Mouse (Mus musculus) stomach, embryonic 16.5 days (tissue): Measurements from ENCODE around the gene Snrpb. TPM values are rescaled to one million over a fixed set of nuclear protein-coding genes. Genes with fewer than 3 reads are reported as not detected.

ENCODE experiments used
- ATAC-seq: fragments of 200-750 bp; cut with Nextera tagmentation; 2 replicates; pipeline ENCODE4 v1.8.0; 2017; ENCODE audit warnings: moderate number of reproducible peaks, moderate TSS enrichment; ENCODE audit not compliant: insufficient read depth, low FRiP score
- H3K27ac ChIP-seq: fragments of 300-500 bp; sonication (generic); 2 replicates; pipeline ENCODE4 v1.5.1; 2014; ENCODE audit warnings: low read length
- H3K27me3 ChIP-seq: fragments of 300-500 bp; sonication (generic); 2 replicates; pipeline ENCODE4 v1.6.1; 2014; ENCODE audit warnings: low read length, control low read depth, mixed read lengths; ENCODE audit not compliant: control insufficient read depth, insufficient read depth
- H3K36me3 ChIP-seq: fragments of 300-500 bp; sonication (generic); 2 replicates; pipeline ENCODE4 v1.6.1; 2014; ENCODE audit warnings: low read length; ENCODE audit not compliant: control insufficient read depth, insufficient read depth
- H3K4me1 ChIP-seq: fragments of 300-500 bp; sonication (generic); 2 replicates; pipeline ENCODE4 v1.6.1; 2014; ENCODE audit warnings: low read length, control low read depth, mixed read lengths; ENCODE audit not compliant: control insufficient read depth, insufficient read depth
- H3K4me2 ChIP-seq: fragments of 300-500 bp; sonication (generic); 2 replicates; pipeline ENCODE4 v1.6.1; 2014; ENCODE audit warnings: low read depth, low read length, mixed read lengths
- H3K4me3 ChIP-seq: fragments of 300-500 bp; sonication (generic); replicated peaks from 2 replicates; pipeline ENCODE4 v1.5.1; 2014; ENCODE audit warnings: mild to moderate bottlenecking, low read length
- H3K9ac ChIP-seq: fragments of 300-500 bp; sonication (generic); 2 replicates; pipeline ENCODE4 v1.6.1; 2014; ENCODE audit warnings: low read length
- H3K9me3 ChIP-seq: fragments of 300-500 bp; sonication (generic); replicated peaks from 2 replicates; pipeline ENCODE4 v1.6.1; 2016; ENCODE audit warnings: low read length, control low read depth; ENCODE audit not compliant: control insufficient read depth
- WGBS: fragments of 180-500 bp; shearing (Covaris S2); extraction: QIAGEN DNeasy Blood & Tissue Kit; methylation state at CpG from one replicate; pipeline ENCODE4 v1.1.7; 2014; 5-methylcytosine and 5-hydroxymethylcytosine counted together
- polyA plus RNA-seq: library from polyadenylated mRNA; unstranded; fragments of >200 nt; fragmentation: Nextera tagmentation; extraction: Ambion mirVana; gene quantifications from 2 replicates; pipeline ENCODE4 v1.2.1, GENCODE M21; 2015

Snrpb gene
- 475 and 486 TPM in 2 replicates for polyA plus RNA-seq

DNA sequence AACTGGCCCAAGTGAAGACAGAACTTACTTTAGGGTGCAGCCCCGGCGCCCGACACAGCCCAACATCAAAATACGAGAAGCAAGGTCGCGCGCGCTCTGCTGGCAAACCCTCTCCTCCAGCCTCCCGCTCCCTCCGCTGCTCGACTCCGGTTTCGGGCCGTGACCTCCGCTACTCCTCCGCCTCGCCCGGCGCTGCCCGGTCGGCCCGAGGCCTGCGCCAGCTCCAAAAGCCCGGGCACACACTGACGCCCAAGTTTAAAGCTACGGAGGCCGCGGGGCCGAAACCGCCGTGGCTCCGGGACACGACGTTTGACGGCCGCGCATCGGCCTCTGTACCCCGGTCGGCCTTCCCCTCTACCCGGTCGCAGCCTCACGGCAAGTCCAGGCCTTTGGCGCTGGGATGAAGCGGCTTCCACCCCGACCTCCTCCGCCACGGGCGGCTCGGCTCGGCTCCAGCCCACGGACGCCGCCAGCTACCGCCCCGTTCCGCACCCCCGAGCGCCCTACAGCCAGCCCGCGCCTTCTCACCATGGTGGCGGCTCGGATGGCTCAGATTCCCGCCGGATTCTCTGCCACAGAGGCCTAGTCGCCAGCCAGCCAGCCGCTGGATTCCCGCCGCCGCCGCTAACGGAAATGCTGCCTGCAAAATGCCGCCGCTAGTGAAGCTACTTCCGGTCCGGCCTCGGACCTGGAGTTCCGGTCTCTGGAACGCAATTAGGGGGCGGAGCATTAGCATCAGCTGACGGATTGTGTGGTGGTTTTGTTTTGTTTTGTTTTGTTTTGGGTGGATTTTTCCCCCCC is at the start of gene Snrpb:
Gene Snrpb (minus strand): TSS at position 698 of the 801 bp plus-strand sequence.
- Histone ChIP-seq H3K4me1 (peaks cover 18% of the 10 kb centered on the region), H3K4me3 (peak within 1 kb of the TSS; percentile 88), H3K9me3 (no peaks in the 10 kb centered on the region), H3K9ac (peak within 1 kb of the TSS; percentile 99), H3K27ac (peak within 1 kb of the TSS; percentile 86), H3K27me3 (no peaks in the 10 kb centered on the region), H3K36me3 (peaks cover 20% of the 10 kb centered on the region), H3K4me2 (peak within 1 kb of the TSS; percentile 87)
- under 1% methylated on average over 81 of the region's 81 CpGs for WGBS
- peak; percentile 90 for ATAC-seq

DNA sequence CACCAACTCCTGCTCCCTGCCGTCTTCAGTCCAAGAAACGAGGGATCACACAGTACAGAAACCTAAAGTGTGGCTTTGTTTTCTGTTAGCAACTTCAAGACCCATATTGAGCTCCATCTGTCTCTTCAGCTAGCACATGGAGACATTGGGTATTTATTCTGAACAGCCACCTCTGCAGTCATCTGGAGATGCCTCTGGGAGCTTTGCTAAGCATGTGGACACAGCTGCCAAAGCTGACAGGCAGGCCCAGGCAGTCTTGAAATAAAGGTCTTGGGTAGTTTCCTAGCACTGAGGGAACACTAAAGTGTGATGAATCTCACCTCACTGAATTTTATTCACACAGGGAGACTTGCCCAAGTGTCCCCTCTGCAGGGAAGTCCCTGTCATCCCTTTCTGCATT is 32.4 kb upstream of the Snrpb start:
- H3K36me3 ChIP-seq: no peaks in the 10 kb centered on the region
- ATAC-seq: no peak
- no peaks in the 10 kb centered on the region for H3K4me1 ChIP-seq
- no peak overlapping the region for H3K4me2 ChIP-seq
- H3K4me3 ChIP-seq: no peak overlapping the region
- H3K27ac ChIP-seq: no peak overlapping the region
- H3K9me3 ChIP-seq: no peaks in the 10 kb centered on the region
- no peaks in the 10 kb centered on the region for H3K27me3 ChIP-seq
- no peak overlapping the region for H3K9ac ChIP-seq
- WGBS: 73% methylated on average over 2 of the region's 2 CpGs

DNA sequence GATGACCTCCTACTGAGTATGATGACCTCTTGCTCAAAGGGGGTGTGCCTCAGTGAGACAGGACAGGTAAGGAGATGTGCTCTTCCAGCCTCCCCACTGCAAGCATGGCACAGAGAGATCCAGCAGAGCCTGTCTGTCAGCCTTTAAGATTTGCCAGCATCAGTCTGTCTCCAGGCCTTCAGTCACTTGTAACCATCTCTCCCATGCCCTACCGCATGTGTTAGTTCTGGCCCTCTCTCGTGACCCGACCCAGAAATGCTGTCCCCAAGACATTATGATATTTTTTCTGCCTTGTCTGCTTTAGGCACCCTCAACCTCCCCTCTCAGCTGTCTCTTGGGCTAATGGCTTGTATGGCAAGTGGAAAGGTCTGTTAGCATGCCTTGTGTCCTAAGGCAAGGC is 30.4 kb upstream of the Snrpb start:
- Histone ChIP-seq H3K4me2 (no peak overlapping the region), H3K36me3 (no peaks in the 10 kb centered on the region), H3K4me1 (no peaks in the 10 kb centered on the region), H3K27me3 (no peaks in the 10 kb centered on the region), H3K27ac (no peak overlapping the region), H3K4me3 (no peak overlapping the region), H3K9me3 (no peaks in the 10 kb centered on the region), H3K9ac (no peak overlapping the region)
- no peak for ATAC-seq
- 94% methylated on average over 3 of the region's 3 CpGs for WGBS

DNA sequence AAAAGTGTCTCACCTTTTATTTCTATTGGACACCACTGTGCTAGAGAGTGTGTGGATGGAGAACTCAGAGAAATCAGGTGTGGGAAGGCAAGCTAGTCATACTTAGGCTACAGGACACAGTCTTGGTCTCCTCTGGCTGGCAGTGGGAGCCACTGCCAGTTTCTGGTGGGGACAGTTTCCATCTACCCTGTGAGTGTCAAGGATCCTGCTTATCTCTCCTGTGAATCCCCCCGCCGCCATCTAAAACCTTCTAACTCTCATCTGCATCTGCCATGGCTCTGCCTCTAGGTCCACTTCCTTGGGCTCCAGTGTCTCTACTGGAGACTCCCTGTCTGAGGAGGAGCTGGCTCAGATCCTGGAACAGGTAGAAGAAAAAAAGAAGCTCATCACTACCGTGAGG is 28.8 kb upstream of the Snrpb start:
- no peak for ATAC-seq

DNA sequence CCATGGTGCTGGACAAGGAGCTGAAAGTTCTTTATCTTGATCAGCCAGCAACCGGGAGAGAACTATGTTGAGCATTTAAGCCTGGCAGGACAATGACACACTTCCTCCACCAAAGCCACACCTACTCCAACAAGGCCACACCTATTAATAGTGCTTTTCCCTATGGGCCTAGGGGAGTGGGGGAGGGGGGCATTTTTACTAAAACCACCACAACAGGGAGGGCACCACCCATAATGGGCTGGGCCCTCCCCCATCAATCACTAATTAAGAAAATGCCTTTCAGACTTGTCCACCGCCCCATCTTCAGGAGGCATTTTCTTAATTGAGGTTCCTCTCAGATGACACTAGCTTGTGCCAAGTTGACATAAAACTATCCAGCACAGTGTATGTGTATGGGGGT is 28.2 kb upstream of the Snrpb start:
- Histone ChIP-seq H3K4me2 (no peak overlapping the region), H3K27ac (no peak overlapping the region), H3K4me1 (no peaks in the 10 kb centered on the region), H3K27me3 (no peaks in the 10 kb centered on the region), H3K9ac (no peak overlapping the region), H3K36me3 (no peaks in the 10 kb centered on the region), H3K9me3 (no peaks in the 10 kb centered on the region), H3K4me3 (no peak overlapping the region)
- 72% methylated on average over 2 of the region's 2 CpGs for WGBS
- no peak for ATAC-seq

More for the DNA sequence above, 28.8 kb upstream of the Snrpb start:
- 86% methylated on average over 3 of the region's 3 CpGs for WGBS
- no peak overlapping the region for H3K4me2 ChIP-seq
- H3K9me3 ChIP-seq: no peaks in the 10 kb centered on the region
- no peak overlapping the region for H3K4me3 ChIP-seq
- H3K4me1 ChIP-seq: no peaks in the 10 kb centered on the region
- no peak overlapping the region for H3K9ac ChIP-seq
- no peaks in the 10 kb centered on the region for H3K27me3 ChIP-seq
- no peaks in the 10 kb centered on the region for H3K36me3 ChIP-seq
- H3K27ac ChIP-seq: no peak overlapping the region

DNA sequence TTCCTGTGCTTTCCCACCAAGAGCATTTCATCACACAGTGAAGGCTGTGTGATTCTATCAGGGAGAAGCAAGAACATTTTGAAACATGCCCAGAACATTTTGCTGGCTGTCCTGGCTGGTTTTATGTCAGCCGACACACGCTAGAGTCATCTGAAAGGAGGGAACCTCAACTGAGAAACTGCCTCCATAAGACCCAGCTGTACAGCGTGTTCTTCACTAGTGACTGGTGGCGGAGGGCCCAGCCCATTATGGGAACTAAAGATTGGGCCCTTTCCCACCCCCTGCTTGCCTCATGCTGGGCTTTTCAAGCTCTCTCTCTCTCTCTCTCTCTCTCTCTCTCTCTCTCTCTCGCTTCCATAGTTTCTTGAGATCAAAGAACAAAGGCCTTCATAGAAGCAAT is 21.8 kb upstream of the Snrpb start:
- Histone ChIP-seq H3K4me2 (no peak overlapping the region), H3K36me3 (no peaks in the 10 kb centered on the region), H3K27me3 (no peaks in the 10 kb centered on the region), H3K4me3 (no peak overlapping the region), H3K9ac (no peak overlapping the region), H3K4me1 (no peaks in the 10 kb centered on the region), H3K9me3 (no peaks in the 10 kb centered on the region), H3K27ac (no peak overlapping the region)
- ATAC-seq: no peak
- 78% methylated on average over 5 of the region's 5 CpGs for WGBS

DNA sequence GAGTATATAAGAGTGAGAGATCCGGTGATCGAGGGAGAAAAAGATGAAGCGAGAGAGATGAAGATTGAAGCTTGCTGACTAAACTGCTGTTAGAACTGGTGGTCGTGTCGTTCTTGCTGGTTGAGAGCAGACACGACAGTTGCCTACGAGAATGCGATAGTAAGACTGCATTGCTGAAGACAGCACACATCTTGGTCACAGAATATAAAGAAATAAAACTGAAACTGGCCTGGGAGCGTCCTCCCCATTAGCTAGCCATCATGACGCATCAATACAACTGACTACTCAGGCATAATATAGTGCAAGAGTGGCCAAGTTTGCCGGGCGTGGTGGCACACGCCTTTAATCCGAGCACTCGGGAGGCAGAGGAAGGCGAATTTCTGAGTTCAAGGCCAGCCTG is 15.7 kb upstream of the Snrpb start, which contains the start of gene Tmc2:
Gene Tmc2 (plus strand): TSS at position 301 of the 400 bp plus-strand sequence.
- H3K9ac ChIP-seq: no peak within 1 kb of the TSS
- WGBS: 94% methylated on average over 16 of the region's 16 CpGs
- H3K36me3 ChIP-seq: no peaks in the 10 kb centered on the region
- no peak within 1 kb of the TSS for H3K27ac ChIP-seq
- ATAC-seq: no peak
- H3K27me3 ChIP-seq: no peaks in the 10 kb centered on the region
- H3K4me2 ChIP-seq: no peak within 1 kb of the TSS
- no peaks in the 10 kb centered on the region for H3K4me1 ChIP-seq
- no peak within 1 kb of the TSS for H3K4me3 ChIP-seq
- H3K9me3 ChIP-seq: no peaks in the 10 kb centered on the region

DNA sequence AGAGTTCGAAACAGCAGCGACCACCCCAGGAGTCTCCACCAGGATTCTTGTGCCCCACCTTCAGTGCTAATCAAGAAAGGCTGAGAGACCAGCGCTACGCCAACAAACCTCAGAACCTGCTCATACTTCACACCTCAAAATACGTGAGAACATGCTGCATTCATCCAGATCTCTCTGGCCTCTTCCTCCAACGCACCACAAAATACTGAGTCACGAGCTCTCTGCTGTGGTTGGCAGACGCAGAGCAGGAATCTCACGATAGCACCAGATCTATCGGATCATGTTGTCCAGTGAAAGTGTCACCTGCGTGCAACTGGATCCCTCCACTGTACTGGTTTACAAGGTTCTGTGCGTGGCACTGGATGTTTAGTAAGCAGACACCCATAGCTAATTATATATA is 9.2 kb upstream of the Snrpb start:
- H3K9me3 ChIP-seq: no peaks in the 10 kb centered on the region

DNA sequence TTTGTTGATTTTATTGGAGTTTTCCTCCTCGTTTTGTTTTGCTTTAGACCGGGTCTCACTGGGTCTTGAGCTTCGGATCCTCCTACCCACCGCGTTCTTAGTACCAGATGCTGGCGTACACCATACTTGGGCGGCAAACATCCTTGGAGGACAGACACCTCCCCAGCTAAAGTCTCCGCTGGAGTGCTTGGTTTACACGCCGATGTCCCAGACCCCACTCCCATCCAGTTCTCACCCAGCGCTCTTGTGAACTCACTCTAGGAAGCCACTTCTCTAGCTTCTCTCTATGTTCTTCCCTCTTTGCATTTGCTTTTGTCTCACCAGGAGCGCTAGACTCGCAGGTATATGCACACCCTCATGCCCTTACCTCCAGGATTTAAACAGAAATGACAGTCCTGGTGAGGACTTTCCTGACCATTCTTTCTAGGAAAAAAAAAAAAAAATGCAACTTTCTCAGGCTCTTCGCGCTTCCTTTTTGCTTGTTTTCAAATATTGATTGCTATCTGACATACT is 360 bp upstream of the Snrpb start:
- ATAC-seq: peak; percentile 75
- 1% methylated on average over 15 of the region's 15 CpGs for WGBS

More for the DNA sequence above, 9.2 kb upstream of the Snrpb start:
- Histone ChIP-seq H3K9ac (no peak overlapping the region), H3K4me2 (no peak overlapping the region), H3K4me1 (no peaks in the 10 kb centered on the region), H3K36me3 (no peaks in the 10 kb centered on the region), H3K27me3 (no peaks in the 10 kb centered on the region), H3K4me3 (no peak overlapping the region), H3K27ac (no peak overlapping the region)
- 86% methylated on average over 12 of the region's 12 CpGs for whole genome bisulfite sequencing
- ATAC-seq: no peak

More for the DNA sequence above, 360 bp upstream of the Snrpb start:
- Histone ChIP-seq H3K4me1 (peaks cover 18% of the 10 kb centered on the region), H3K4me3 (peak overlapping the region; percentile 88), H3K36me3 (peaks cover 14% of the 10 kb centered on the region), H3K9me3 (no peaks in the 10 kb centered on the region), H3K4me2 (peak overlapping the region; percentile 87), H3K9ac (peak overlapping the region; percentile 81), H3K27ac (peak overlapping the region; percentile 66), H3K27me3 (no peaks in the 10 kb centered on the region)
